Mouse (Mus musculus) B cell, adult 67 days (primary cell): ENCODE data around the gene Gm21304. TPM values are rescaled to one million over a fixed set of nuclear protein-coding genes. Genes with fewer than 3 reads are reported as not detected.

ENCODE experiments used
- total RNA-seq, 2 experiments: library from RNA; stranded (reverse); gene quantifications; 4 replicates each; pipeline ENCODE4 v1.2.4; 2023

Gm21304 gene
- total RNA-seq = not detected

DNA sequence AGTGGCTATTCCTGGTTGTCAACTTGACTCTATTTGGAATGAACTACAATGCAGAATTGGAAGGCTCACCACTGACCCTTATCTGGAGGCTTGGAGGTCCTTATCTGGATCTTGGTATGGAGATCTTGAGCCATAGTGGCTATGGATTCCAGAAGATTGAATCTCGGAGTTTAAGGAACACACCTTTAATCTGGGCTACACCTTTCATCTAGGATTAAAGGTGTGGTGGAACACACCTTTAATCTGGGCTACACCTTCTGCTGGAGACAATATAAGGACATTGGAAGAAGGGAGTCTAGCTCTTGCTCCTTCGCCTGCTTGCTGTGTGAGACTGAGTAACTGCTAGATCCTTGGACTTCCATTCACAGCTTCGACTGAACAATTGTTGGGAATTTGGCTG is at the start of gene Gm21304:
Gene Gm21304, plus strand, starts transcription at position 301 of the 400 bp plus-strand sequence.

DNA sequence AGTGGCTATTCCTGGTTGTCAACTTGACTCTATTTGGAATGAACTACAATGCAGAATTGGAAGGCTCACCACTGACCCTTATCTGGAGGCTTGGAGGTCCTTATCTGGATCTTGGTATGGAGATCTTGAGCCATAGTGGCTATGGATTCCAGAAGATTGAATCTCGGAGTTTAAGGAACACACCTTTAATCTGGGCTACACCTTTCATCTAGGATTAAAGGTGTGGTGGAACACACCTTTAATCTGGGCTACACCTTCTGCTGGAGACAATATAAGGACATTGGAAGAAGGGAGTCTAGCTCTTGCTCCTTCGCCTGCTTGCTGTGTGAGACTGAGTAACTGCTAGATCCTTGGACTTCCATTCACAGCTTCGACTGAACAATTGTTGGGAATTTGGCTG is 25.6 kb upstream of the Gm21304 start, which contains the start of gene Gm21293:
Gene Gm21293, plus strand, starts transcription at position 301 of the 400 bp plus-strand sequence.

DNA sequence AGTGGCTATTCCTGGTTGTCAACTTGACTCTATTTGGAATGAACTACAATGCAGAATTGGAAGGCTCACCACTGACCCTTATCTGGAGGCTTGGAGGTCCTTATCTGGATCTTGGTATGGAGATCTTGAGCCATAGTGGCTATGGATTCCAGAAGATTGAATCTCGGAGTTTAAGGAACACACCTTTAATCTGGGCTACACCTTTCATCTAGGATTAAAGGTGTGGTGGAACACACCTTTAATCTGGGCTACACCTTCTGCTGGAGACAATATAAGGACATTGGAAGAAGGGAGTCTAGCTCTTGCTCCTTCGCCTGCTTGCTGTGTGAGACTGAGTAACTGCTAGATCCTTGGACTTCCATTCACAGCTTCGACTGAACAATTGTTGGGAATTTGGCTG is 17.1 kb upstream of the Gm21304 start, which contains the start of gene Gm6763:
Gene Gm6763, plus strand, starts transcription at position 301 of the 400 bp plus-strand sequence.

DNA sequence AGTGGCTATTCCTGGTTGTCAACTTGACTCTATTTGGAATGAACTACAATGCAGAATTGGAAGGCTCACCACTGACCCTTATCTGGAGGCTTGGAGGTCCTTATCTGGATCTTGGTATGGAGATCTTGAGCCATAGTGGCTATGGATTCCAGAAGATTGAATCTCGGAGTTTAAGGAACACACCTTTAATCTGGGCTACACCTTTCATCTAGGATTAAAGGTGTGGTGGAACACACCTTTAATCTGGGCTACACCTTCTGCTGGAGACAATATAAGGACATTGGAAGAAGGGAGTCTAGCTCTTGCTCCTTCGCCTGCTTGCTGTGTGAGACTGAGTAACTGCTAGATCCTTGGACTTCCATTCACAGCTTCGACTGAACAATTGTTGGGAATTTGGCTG is 8.6 kb upstream of the Gm21304 start, which contains the start of gene Gm8764:
Gene Gm8764, plus strand, starts transcription at position 301 of the 400 bp plus-strand sequence.

DNA sequence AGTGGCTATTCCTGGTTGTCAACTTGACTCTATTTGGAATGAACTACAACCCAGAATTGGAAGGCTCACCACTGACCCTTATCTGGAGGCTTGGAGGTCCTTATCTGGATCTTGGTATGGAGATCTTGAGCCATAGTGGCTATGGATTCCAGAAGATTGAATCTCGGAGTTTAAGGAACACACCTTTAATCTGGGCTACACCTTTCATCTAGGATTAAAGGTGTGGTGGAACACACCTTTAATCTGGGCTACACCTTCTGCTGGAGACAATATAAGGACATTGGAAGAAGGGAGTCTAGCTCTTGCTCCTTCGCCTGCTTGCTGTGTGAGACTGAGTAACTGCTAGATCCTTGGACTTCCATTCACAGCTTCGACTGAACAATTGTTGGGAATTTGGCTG is 8.4 kb downstream of the Gm21304 start, which contains the start of gene Gm21312:
Gene Gm21312, plus strand, starts transcription at position 301 of the 400 bp plus-strand sequence.

DNA sequence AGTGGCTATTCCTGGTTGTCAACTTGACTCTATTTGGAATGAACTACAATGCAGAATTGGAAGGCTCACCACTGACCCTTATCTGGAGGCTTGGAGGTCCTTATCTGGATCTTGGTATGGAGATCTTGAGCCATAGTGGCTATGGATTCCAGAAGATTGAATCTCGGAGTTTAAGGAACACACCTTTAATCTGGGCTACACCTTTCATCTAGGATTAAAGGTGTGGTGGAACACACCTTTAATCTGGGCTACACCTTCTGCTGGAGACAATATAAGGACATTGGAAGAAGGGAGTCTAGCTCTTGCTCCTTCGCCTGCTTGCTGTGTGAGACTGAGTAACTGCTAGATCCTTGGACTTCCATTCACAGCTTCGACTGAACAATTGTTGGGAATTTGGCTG is 16.9 kb downstream of the Gm21304 start, which contains the start of gene Gm20765:
Gene Gm20765, plus strand, starts transcription at position 301 of the 400 bp plus-strand sequence.

DNA sequence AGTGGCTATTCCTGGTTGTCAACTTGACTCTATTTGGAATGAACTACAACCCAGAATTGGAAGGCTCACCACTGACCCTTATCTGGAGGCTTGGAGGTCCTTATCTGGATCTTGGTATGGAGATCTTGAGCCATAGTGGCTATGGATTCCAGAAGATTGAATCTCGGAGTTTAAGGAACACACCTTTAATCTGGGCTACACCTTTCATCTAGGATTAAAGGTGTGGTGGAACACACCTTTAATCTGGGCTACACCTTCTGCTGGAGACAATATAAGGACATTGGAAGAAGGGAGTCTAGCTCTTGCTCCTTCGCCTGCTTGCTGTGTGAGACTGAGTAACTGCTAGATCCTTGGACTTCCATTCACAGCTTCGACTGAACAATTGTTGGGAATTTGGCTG is 25.4 kb downstream of the Gm21304 start, which contains the start of gene Gm4340:
Gene Gm4340, plus strand, starts transcription at position 301 of the 400 bp plus-strand sequence.

Other genes with a start within 250 kb of the Gm21304 start
- gene Gm21293, start 25.5 kb upstream of the Gm21304 start, total RNA-seq = not detected
- gene Gm6763, start 17.0 kb upstream of the Gm21304 start, total RNA-seq = not detected
- not detected for gene Gm8764, start 8.5 kb upstream of the Gm21304 start, total RNA-seq
- gene Gm21312, start 8.5 kb downstream of the Gm21304 start, total RNA-seq = not detected
- not detected for gene Gm20765, start 17.0 kb downstream of the Gm21304 start, total RNA-seq
- not detected for gene Gm4340, start 25.5 kb downstream of the Gm21304 start, total RNA-seq